Mouse (Mus musculus) thymus, postnatal 14 days (tissue): ENCODE data around the gene Olfr104-ps.

Experiments used
- DNase-seq: peaks from one replicate; pipeline ENCODE4 v3.0.0; 2021

Gene Olfr104-ps

DNA sequence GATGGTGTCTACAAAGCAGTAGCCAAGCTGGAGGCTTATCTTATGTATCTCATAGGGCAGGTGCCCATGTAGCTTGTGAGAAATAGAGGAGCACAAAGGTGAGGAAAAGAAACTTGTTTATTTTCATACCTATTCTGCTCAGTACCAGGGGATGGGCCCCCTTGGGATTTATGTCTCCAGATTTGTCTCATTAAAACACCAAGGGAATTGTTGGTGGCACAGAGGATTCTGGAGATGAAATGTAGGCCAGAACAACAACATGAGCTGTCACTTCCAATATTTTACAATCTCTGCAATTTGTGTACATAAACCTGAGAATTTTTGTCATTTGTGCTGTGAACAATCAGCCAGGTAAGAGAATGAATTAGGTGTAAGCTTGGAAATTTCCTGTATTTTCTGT lies at the start of gene Olfr104-ps:
Gene Olfr104-ps, plus strand, starts transcription at position 301 of the 400 bp plus-strand sequence.
- no peak for DNase-seq

DNA sequence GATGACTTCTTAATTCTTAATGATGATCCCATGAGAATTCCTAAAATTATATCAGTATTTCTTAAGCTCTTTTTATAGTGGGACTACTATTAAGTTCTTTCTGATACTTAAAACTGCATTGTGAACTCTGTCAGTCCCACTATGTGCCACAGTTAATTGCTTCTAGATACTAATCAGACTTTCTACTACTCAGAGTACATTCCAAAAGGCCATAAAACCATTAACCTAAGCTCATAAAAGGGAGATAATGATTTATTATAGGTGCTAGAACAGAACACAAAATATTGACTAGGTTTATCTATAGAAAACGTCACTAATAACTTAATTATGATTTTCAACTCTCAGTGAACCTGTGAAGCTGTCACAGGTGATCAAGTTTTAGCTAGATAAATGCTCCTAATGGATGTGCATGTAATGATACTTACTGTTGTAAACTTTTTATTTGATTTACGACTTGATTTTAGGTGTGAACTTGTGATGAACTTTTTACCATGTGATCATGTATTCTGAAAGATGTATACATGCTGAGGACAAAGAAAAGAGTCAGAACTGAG lies 49.2 kb upstream of the Olfr104-ps start:
- DNase-seq, result no peak

DNA sequence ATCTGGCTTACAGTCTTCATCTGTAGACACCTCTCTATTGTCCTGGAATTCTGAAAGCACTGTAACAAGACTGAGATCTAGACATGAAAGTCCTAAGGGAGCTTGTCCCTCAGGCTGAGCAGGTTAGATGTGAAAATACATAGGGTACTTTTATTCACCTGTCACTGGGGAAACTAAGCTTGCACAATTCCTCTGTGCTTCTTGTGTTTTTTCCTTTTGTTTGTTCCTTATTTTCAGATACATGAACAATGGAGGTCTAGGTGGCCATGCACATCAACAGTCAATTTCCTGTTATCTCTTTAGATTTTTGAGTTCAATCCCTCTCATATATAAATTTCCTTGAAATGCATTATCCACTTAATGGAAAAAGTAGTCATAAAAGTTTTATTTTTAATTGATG lies 42.4 kb upstream of the Olfr104-ps start, which contains the start of gene Olfr102:
Gene Olfr102, minus strand, starts transcription at position 101 of the 400 bp plus-strand sequence.
- no peak for DNase-seq

DNA sequence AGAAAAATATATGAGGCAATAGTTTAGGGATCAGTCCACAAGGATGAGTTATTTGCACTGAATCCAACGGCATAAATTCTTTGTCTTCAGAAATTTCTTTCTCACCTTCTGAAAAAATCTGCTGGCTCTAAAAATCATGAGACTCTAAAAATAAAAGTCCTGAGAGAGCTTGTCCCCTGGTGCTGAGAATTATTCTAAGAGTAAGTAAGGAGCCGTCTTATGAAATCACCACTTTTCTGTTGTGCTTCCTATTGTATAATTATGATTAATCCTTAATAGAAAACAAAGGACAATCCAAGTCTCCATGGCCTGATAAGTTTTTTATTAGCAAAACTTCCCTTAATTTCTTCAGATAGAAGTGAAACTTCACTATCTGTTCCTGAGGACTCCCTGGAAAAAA lies 19.8 kb upstream of the Olfr104-ps start, which contains the start of gene Olfr103:
Gene Olfr103, minus strand, starts transcription at position 101 of the 400 bp plus-strand sequence.
- no peak for DNase-seq

DNA sequence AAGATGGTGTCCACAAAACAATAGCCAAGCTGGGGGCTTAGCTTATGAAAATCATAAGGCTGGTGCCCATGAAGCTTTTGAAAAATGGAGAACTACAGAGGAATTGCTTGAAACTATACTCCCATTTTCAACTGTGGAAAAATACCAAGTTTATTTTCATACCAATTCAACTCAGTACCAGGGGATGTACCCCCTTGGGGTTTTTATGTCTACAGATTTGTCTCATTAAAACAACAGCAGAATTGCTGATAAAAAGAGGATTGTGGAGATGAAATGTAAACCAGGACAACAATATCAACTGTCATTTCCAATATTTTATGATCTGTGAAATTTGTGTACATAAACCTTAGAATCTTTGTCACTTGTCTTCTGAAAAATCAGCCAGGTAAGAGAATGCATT lies 19.4 kb downstream of the Olfr104-ps start, which contains the start of gene Olfr105-ps:
Gene Olfr105-ps, plus strand, starts transcription at position 301 of the 400 bp plus-strand sequence.
- no peak for DNase-seq

DNA sequence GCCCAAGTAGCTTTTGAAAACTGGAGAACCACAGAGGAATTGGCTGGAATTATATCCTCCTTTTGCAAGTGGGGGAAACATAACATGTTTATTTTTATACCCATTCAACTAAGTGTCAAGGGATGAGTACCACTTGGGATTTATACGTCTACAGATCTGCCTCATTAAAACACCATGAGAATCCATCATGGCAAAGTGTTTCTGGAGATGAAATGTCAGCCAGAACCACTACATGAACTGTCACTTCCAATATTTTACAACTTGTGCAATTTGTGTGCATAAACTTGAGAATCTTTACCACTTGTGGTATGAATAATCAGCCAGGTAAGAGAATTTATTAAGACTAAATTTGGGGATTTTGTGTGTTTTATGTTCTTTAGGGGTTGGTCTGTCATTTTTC lies 30.7 kb downstream of the Olfr104-ps start, which contains the start of gene Olfr106-ps:
Gene Olfr106-ps, plus strand, starts transcription at position 301 of the 400 bp plus-strand sequence.
- no peak for DNase-seq

DNA sequence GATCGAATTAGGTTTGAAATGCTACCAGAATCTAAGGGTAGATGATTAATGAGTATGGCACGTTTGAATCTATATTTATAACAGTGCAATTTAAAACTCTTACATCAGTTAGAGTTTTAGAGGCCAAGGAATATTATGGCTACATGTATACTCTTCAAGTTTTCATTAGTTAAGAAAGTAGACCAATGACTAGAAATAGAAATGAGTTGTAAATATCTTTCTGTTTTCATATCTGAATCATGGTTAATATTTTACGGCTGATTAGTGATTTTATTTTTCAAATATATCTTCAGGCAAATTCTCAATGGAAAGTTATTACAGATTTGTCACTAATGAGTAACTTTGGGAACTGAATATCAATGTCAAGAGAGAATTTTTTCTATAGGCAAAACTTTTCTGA lies 39.5 kb downstream of the Olfr104-ps start, which contains the start of gene Olfr107:
Gene Olfr107, plus strand, starts transcription at position 301 of the 400 bp plus-strand sequence.
- no peak for DNase-seq

DNA sequence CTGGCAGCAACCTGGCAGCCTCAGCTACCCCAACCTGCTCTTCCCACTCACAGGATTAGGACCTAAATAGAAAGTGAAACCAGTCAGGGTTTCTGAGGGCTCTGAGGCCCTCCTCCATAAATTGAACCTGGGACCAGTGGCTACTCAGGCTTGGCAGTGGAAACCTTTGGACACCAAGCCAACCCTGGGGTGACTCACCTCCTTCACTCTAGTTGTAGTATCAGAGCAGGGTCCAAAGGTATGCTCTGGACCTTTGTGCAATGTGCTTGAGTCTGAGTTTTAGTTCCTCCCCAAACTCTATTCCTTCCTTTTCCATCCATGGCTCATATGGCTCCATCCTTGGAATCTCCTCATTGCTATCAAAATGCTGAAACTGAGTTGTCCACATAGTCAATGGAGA lies 54.0 kb downstream of the Olfr104-ps start:
- DNase-seq, result no peak
